In genomic region chr7:27163450-27163805, GRCm38 (mm10) we compare ENCODE assay signal across 8 mouse cellular contexts. TPM values are rescaled to one million over a fixed set of nuclear protein-coding genes. Genes with fewer than 3 reads are reported as not detected.
DNase-seq lines count a peak whose midpoint lies in the region; ATAC-seq and TF ChIP-seq lines count a peak whose summit lies in the region.

No protein-coding gene starts in this region.

- no peak for TF ChIP-seq CTCF in gastrocnemius, adult 2 months (IDR thresholded peaks at IDR 0.05)

- WGBS in neural tube, embryonic 11.5 days = 86% methylated on average over 5 of the region's 5 CpGs
- 73% methylated on average over 5 of the region's 5 CpGs for WGBS in liver, embryonic 12.5 days (ENCODE audit: insufficient replicate concordance)

- H3K27ac ChIP-seq in gastrocnemius, adult 2 months = peak overlapping the region; percentile 98
- H3K27ac ChIP-seq in neural tube, embryonic 11.5 days (ENCODE audit: low read depth, low read length) = no peak overlapping the region
- H3K27ac ChIP-seq in liver, embryonic 12.5 days = no peak overlapping the region

- peaks cover 9% of the 10 kb centered on the region for H3K36me3 ChIP-seq in neural tube, embryonic 11.5 days (ENCODE audit: control insufficient read depth, insufficient read depth, low read length)
- H3K36me3 ChIP-seq in liver, embryonic 12.5 days = peaks cover 60% of the 10 kb centered on the region

- DNase-seq in gastrocnemius, adult 2 months = peak; percentile 83
- no peak for DNase-seq in gastrocnemius, postnatal 10 days
- DNase-seq in neural tube, embryonic 11.5 days (ENCODE audit: low spot score) = no peak
- no peak for DNase-seq in neural tube, embryonic 10.5 days (ENCODE audit: extremely low spot score, low spot score)
- no peak for DNase-seq in spleen, postnatal 36 days (ENCODE audit: low spot score in 2 of 2)

- intact Hi-C loops in gastrocnemius, adult 2 months (cut with DNase I) = loop anchor here (5.0 kb wide), 2 partner anchors 34 to 94 kb away; partner anchors contain the start of genes BC024978, Numbl and Snrpa

- no peak for ATAC-seq in neural tube, embryonic 11.5 days (ENCODE audit: insufficient read depth, low FRiP score, low TSS enrichment)
- ATAC-seq in liver, embryonic 12.5 days = no peak
- no peak for ATAC-seq in erythroblast, adult 5-6 weeks (replicated peaks; ENCODE audit: low FRiP score, poor library complexity, severe bottlenecking)
- ATAC-seq in inflammation-experienced regulatory T-cells, adult 6 months = no peak

- peak overlapping the region; percentile 63; the same call in 1 of the 2 replicates for H3K4me2 ChIP-seq in neural tube, embryonic 11.5 days (ENCODE audit: low read depth)
- peak overlapping the region; percentile 33; the same call in 1 of the 2 replicates for H3K4me2 ChIP-seq in liver, embryonic 12.5 days

- H3K9ac ChIP-seq in neural tube, embryonic 11.5 days (ENCODE audit: low read length) = no peak overlapping the region; the same call in 1 of the 2 replicates
- H3K9ac ChIP-seq in liver, embryonic 12.5 days = peak overlapping the region; percentile 17; the same call in 1 of the 2 replicates

- no peaks in the 10 kb centered on the region for H3K27me3 ChIP-seq in neural tube, embryonic 11.5 days (ENCODE audit: control insufficient read depth, insufficient read depth, low read length)
- no peaks in the 10 kb centered on the region for H3K27me3 ChIP-seq in liver, embryonic 12.5 days (replicated peaks)

- peaks cover 20% of the 10 kb centered on the region for H3K4me1 ChIP-seq in neural tube, embryonic 11.5 days (ENCODE audit: control insufficient read depth, insufficient read depth, low read length)
- peaks cover 72% of the 10 kb centered on the region for H3K4me1 ChIP-seq in liver, embryonic 12.5 days

- no peaks in the 10 kb centered on the region for H3K9me3 ChIP-seq in neural tube, embryonic 11.5 days (ENCODE audit: control insufficient read depth, low read length)
- H3K9me3 ChIP-seq in liver, embryonic 12.5 days (replicated peaks) = no peaks in the 10 kb centered on the region

- peak overlapping the region; percentile 72 for H3K4me3 ChIP-seq in gastrocnemius, adult 2 months
- H3K4me3 ChIP-seq in neural tube, embryonic 11.5 days (ENCODE audit: low read depth, low read length) = no peak overlapping the region
- H3K4me3 ChIP-seq in liver, embryonic 12.5 days = no peak overlapping the region

RNA-seq across cellular contexts. Expression of gene Egln2, which starts 3.2 kb away (rescaled TPM):
- 100 to 1,000 TPM in 1 of 2 experiments, 10 to 100 TPM in 1; 97.6 to 119 TPM for total RNA-seq in gastrocnemius, adult 2 months (2021)
- total RNA-seq in gastrocnemius, postnatal 10 days (2021) = 10 to 100 TPM; 83.9 to 91.4 TPM
- 51.0 and 54.6 TPM in 2 replicates for polyA plus RNA-seq in neural tube, embryonic 11.5 days (2014; fragmentation: Nextera tagmentation; extraction: Ambion mirVana)
- 39.9 and 41.9 TPM in 2 replicates for polyA plus RNA-seq in liver, embryonic 12.5 days (2016; fragmentation: Nextera tagmentation; extraction: Ambion mirVana)
- 1.3 and 7.7 TPM in 2 replicates for total RNA-seq in erythroblast, adult 5-6 weeks (2015; ENCODE audit: low replicate concordance)
- 7.6 and 10.0 TPM in 2 replicates for total RNA-seq in erythroblast, adult 5-6 weeks (2017; ENCODE audit: low replicate concordance)
- 10 to 100 TPM; 12.0 to 14.1 (median 13.9) TPM for polyA plus RNA-seq in inflammation-experienced regulatory T-cells, adult 6 months (2017; shearing (Covaris generic))

RNA-seq across cellular contexts. Expression of gene Cyp2t4, which starts 9.9 kb away (rescaled TPM):
- not detected for total RNA-seq in gastrocnemius, adult 2 months (2021)
- total RNA-seq in gastrocnemius, postnatal 10 days (2021) = not detected
- polyA plus RNA-seq in neural tube, embryonic 11.5 days (2014; fragmentation: Nextera tagmentation; extraction: Ambion mirVana) = not detected in 2 replicates
- not detected in 2 replicates for polyA plus RNA-seq in liver, embryonic 12.5 days (2016; fragmentation: Nextera tagmentation; extraction: Ambion mirVana)
- total RNA-seq in erythroblast, adult 5-6 weeks (2015; ENCODE audit: low replicate concordance) = not detected in 2 replicates
- not detected in 2 replicates for total RNA-seq in erythroblast, adult 5-6 weeks (2017; ENCODE audit: low replicate concordance)
- polyA plus RNA-seq in inflammation-experienced regulatory T-cells, adult 6 months (2017; shearing (Covaris generic)) = under 1 TPM in 2 of 3 experiments, not detected in 1; 0.24 to 0.59 TPM

RNA-seq across cellular contexts. Expression of gene Rab4b, which starts 15.3 kb away (rescaled TPM):
- total RNA-seq in gastrocnemius, adult 2 months (2021) = 1 to 10 TPM; 5.7 to 6.5 TPM
- total RNA-seq in gastrocnemius, postnatal 10 days (2021) = 10 to 100 TPM; 22.7 to 25.2 TPM
- 67.0 and 72.6 TPM in 2 replicates for polyA plus RNA-seq in neural tube, embryonic 11.5 days (2014; fragmentation: Nextera tagmentation; extraction: Ambion mirVana)
- polyA plus RNA-seq in liver, embryonic 12.5 days (2016; fragmentation: Nextera tagmentation; extraction: Ambion mirVana) = 32.4 TPM in 2 replicates
- 11.1 and 18.0 TPM in 2 replicates for total RNA-seq in erythroblast, adult 5-6 weeks (2015; ENCODE audit: low replicate concordance)
- total RNA-seq in erythroblast, adult 5-6 weeks (2017; ENCODE audit: low replicate concordance) = 4.0 and 7.8 TPM in 2 replicates
- polyA plus RNA-seq in inflammation-experienced regulatory T-cells, adult 6 months (2017; shearing (Covaris generic)) = 100 to 1,000 TPM; 130 to 162 (median 146) TPM

RNA-seq across cellular contexts. Expression of gene Gm21983, which starts 17.5 kb away (rescaled TPM):
- under 1 TPM in 1 of 2 experiments, not detected in 1; 0.18 TPM for total RNA-seq in gastrocnemius, adult 2 months (2021)
- not detected for total RNA-seq in gastrocnemius, postnatal 10 days (2021)
- polyA plus RNA-seq in neural tube, embryonic 11.5 days (2014; fragmentation: Nextera tagmentation; extraction: Ambion mirVana) = not detected in 2 replicates
- polyA plus RNA-seq in liver, embryonic 12.5 days (2016; fragmentation: Nextera tagmentation; extraction: Ambion mirVana) = 0.24 TPM in 1 of 2 replicates, not detected in the other
- not detected in 2 replicates for total RNA-seq in erythroblast, adult 5-6 weeks (2015; ENCODE audit: low replicate concordance)
- total RNA-seq in erythroblast, adult 5-6 weeks (2017; ENCODE audit: low replicate concordance) = not detected in 2 replicates
- polyA plus RNA-seq in inflammation-experienced regulatory T-cells, adult 6 months (2017; shearing (Covaris generic)) = not detected

RNA-seq across cellular contexts. Expression of gene Mia, which starts 17.5 kb away (rescaled TPM):
- not detected for total RNA-seq in gastrocnemius, adult 2 months (2021)
- total RNA-seq in gastrocnemius, postnatal 10 days (2021) = not detected
- polyA plus RNA-seq in neural tube, embryonic 11.5 days (2014; fragmentation: Nextera tagmentation; extraction: Ambion mirVana) = 0.60 and 1.3 TPM in 2 replicates
- polyA plus RNA-seq in liver, embryonic 12.5 days (2016; fragmentation: Nextera tagmentation; extraction: Ambion mirVana) = 0.29 and 0.45 TPM in 2 replicates
- total RNA-seq in erythroblast, adult 5-6 weeks (2015; ENCODE audit: low replicate concordance) = not detected in 2 replicates
- total RNA-seq in erythroblast, adult 5-6 weeks (2017; ENCODE audit: low replicate concordance) = not detected in 2 replicates
- not detected for polyA plus RNA-seq in inflammation-experienced regulatory T-cells, adult 6 months (2017; shearing (Covaris generic))

Comparison
In these comparisons a context has a peak if more than half of its experiments do, and no peak if none do; other contexts are left out.
1. RNA of gene Egln2, which starts 3.2 kb away (total RNA-seq): 97.6 to 119 TPM in gastrocnemius, adult 2 months and 83.9 to 91.4 TPM in gastrocnemius, postnatal 10 days; 1.3 to 10.0 TPM in erythroblast, adult 5-6 weeks; every median in the first group is over 4 times any median in the second.